Mouse (Mus musculus) intestine, embryonic 14.5 days (tissue): ENCODE data around the gene Foxm1. TPM values are rescaled to one million over a fixed set of nuclear protein-coding genes. Genes with fewer than 3 reads are reported as not detected.
"Not testable (repeated sequence)": the region's sequence is repeated elsewhere in the genome, so short reads cannot be mapped to it uniquely, and the experiment has no call there.

Experiments
- ATAC-seq: fragments of 200-750 bp; cut with Nextera tagmentation; replicated peaks from 2 replicates; pipeline ENCODE4 v1.8.0; 2017; ENCODE audit warnings: low read depth, moderate number of reproducible peaks, moderate TSS enrichment, moderate library complexity; ENCODE audit not compliant: low FRiP score, low TSS enrichment
- DNase-seq: peaks from one replicate; pipeline ENCODE4 v3.0.0-alpha.2; 2018; ENCODE audit warnings: low spot score
- H3K27ac ChIP-seq: fragments of 300-500 bp; sonication (generic); 2 replicates; pipeline ENCODE4 v1.5.1; 2014; ENCODE audit warnings: low read depth, mild to moderate bottlenecking, control low read depth
- H3K27me3 ChIP-seq: fragments of 300-500 bp; sonication (generic); replicated peaks from 2 replicates; pipeline ENCODE4 v1.6.1; 2014; ENCODE audit warnings: low read length, control low read depth; ENCODE audit not compliant: control insufficient read depth, insufficient read depth
- H3K36me3 ChIP-seq: fragments of 300-500 bp; sonication (generic); 2 replicates; pipeline ENCODE4 v1.6.1; 2014; ENCODE audit warnings: low read length, control low read depth; ENCODE audit not compliant: control insufficient read depth, insufficient read depth
- H3K4me1 ChIP-seq: fragments of 300-500 bp; sonication (generic); replicated peaks from 2 replicates; pipeline ENCODE4 v1.6.1; 2014; ENCODE audit warnings: low read length, control low read depth, mixed read lengths; ENCODE audit not compliant: control insufficient read depth, insufficient read depth
- H3K4me2 ChIP-seq: fragments of 300-500 bp; sonication (generic); 2 replicates; pipeline ENCODE4 v1.6.1; 2014; ENCODE audit warnings: low read length
- H3K4me3 ChIP-seq: fragments of 300-500 bp; sonication (generic); 2 replicates; pipeline ENCODE4 v1.5.1; 2014; ENCODE audit warnings: low read depth, low read length, control low read depth, mixed read lengths
- H3K9ac ChIP-seq: fragments of 300-500 bp; sonication (generic); 2 replicates; pipeline ENCODE4 v1.6.1; 2014; ENCODE audit warnings: mild to moderate bottlenecking, low read length
- H3K9me3 ChIP-seq: fragments of 300-500 bp; sonication (generic); 2 replicates; pipeline ENCODE4 v1.6.1; 2016; ENCODE audit warnings: low read length, control low read depth; ENCODE audit not compliant: control insufficient read depth
- WGBS: fragments of 180-500 bp; shearing (Covaris S2); extraction: QIAGEN DNeasy Blood & Tissue Kit; methylation state at CpG from one replicate; pipeline ENCODE4 v1.1.7; 2014; 5-methylcytosine and 5-hydroxymethylcytosine counted together
- polyA plus RNA-seq: library from polyadenylated mRNA; unstranded; fragments of >200 nt; fragmentation: Nextera tagmentation; extraction: Ambion mirVana; gene quantifications from 2 replicates; pipeline ENCODE4 v1.2.1, GENCODE M21; 2014

Gene Foxm1
- polyA plus RNA-seq, 1 experiment from 2014 or later, result 37.2 TPM

DNA sequence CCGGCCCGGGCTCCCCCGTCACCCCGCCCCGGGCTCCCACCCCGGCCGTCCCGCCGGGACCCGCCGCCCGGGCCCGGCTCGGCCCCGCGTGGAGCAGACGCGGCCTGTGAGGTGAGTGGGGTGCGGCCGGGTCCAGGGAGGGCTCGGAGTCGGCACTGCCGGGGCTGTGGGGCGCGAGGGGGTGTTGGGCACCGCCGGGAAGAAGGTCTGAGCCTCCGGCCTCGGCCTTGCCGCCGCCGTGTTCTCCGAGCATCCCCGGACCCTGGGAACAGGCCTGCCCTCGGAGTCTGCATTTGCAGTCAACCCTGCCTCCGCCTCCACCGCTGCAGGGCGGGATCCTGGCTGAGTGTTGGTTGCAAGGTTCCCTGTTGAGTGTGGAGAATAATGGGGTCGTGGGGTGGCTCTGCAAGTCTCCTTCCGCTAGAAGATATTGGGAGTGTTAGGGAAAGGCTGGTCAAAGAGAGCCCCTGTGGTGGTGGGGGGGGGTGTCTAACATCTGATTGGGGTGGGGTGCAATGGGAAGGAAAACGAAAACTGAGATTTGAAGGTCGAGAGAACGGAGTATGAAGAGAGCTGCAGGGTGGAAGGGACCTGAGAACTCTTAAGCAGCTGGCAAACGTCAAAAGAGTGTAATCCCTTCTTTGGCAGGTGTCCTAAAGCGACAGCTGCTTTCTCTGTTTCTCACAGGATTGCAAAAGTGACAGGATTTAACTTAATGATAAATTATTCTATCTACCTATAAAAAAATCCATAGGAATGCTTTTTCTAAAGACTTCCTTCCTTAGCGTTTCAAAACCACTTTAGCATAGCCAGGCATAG, 449 bp downstream of the Foxm1 start:
- H3K4me2 ChIP-seq, result peak overlapping the region; percentile 79
- DNase-seq (peak; percentile 83), ATAC-seq (no peak; the same call in 1 of the 2 replicates)
- 1% methylated on average over 45 of the region's 46 CpGs for WGBS
- no peaks in the 10 kb centered on the region for H3K27me3 ChIP-seq
- H3K36me3 ChIP-seq, result peaks cover 35% of the 10 kb centered on the region
- H3K9me3 ChIP-seq, result no peaks in the 10 kb centered on the region
- peak overlapping the region; percentile 67 for H3K4me3 ChIP-seq
- peaks cover 17% of the 10 kb centered on the region for H3K4me1 ChIP-seq
- peak overlapping the region; percentile 95 for H3K27ac ChIP-seq
- H3K9ac ChIP-seq, result peak overlapping the region; percentile 92

DNA sequence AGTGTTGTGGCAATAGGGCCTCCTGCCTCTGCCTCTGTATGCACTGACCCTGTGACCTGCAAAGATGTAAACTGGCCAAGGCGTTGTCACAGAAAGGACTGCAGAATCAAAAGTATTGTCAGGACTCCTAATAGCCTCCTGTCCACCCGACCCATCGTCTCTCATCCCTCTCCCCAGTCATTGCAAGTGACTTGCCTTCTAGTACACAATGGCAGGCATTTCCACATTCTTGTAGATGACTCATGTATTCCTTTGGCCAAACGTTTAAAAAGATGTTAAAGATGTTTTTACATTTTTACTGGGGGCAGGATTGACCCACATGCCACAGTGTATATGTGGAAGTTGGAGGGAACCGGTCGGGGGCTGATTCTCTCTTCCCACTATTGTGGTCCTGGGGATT, 2.0 kb downstream of the Foxm1 start:
- 69% methylated on average over 6 of the region's 6 CpGs for WGBS
- H3K36me3 ChIP-seq, result peaks cover 40% of the 10 kb centered on the region
- no peaks in the 10 kb centered on the region for H3K27me3 ChIP-seq
- no peak overlapping the region for H3K9ac ChIP-seq
- DNase-seq, result no peak
- H3K4me3 ChIP-seq, result no peak overlapping the region
- no peak overlapping the region for H3K4me2 ChIP-seq
- no peak for ATAC-seq
- H3K4me1 ChIP-seq, result peaks cover 17% of the 10 kb centered on the region
- no peaks in the 10 kb centered on the region for H3K9me3 ChIP-seq
- no peak overlapping the region for H3K27ac ChIP-seq

GRCm38 (mm10) chr6:128366466-128366865, 3.7 kb downstream of the Foxm1 start:
- no peak for ATAC-seq
- H3K4me1 ChIP-seq, result peaks cover 8% of the 10 kb centered on the region
- H3K9ac ChIP-seq, result no peak overlapping the region
- H3K9me3 ChIP-seq, result no peaks in the 10 kb centered on the region
- no peak overlapping the region for H3K4me3 ChIP-seq
- H3K4me2 ChIP-seq, result no peak overlapping the region
- WGBS, result 89% methylated on average over 5 of the region's 5 CpGs
- no peak for DNase-seq
- H3K27me3 ChIP-seq, result no peaks in the 10 kb centered on the region
- no peak overlapping the region for H3K27ac ChIP-seq
- H3K36me3 ChIP-seq, result peaks cover 58% of the 10 kb centered on the region

- no peaks in the 10 kb centered on the region for H3K9me3 ChIP-seq
- no peaks in the 10 kb centered on the region for H3K4me1 ChIP-seq
- H3K27ac ChIP-seq, result no peak overlapping the region
- 94% methylated on average over 5 of the region's 5 CpGs for WGBS
- ATAC-seq (no peak), DNase-seq (no peak)
- H3K4me2 ChIP-seq, result no peak overlapping the region
- no peak overlapping the region for H3K4me3 ChIP-seq
- H3K9ac ChIP-seq, result no peak overlapping the region
- H3K27me3 ChIP-seq, result no peaks in the 10 kb centered on the region
- H3K36me3 ChIP-seq, result peaks cover 94% of the 10 kb centered on the region
Measured at GRCm38 (mm10) chr6:128370040-128370439, 7.3 kb downstream of the Foxm1 start.

DNA sequence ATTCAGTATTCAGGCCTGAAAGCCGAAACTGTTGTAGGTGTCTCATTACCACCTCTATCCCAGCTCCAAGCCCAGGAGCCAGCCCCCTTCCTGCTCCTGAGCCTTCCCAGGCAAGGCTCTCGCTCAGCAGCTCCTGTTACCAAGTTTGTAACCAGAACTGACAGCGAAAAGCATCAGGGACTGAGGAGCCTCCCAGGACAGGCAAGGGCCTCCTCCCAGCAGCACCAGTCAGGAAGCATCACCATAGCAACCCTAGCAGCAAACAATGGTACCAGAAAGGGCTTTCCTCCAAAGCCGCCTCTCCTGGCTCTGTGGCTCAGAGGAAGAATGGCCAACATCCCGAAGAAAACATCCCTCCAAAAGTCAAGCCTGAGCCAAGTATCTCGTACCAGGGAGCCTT, 12.4 kb downstream of the Foxm1 start, which contains the start of the genes Tex52 and Gm44596:
Gene Tex52 (plus strand): TSS at position 265 of the 400 bp plus-strand sequence.
Gene Gm44596 (plus strand): TSS at position 312 of the 400 bp plus-strand sequence.
- peaks cover 61% of the 10 kb centered on the region for H3K36me3 ChIP-seq
- DNase-seq (no peak), ATAC-seq (no peak)
- H3K9ac ChIP-seq, result no peak within 1 kb of the TSS
- no peak within 1 kb of the TSS for H3K4me2 ChIP-seq
- no peaks in the 10 kb centered on the region for H3K27me3 ChIP-seq
- H3K4me1 ChIP-seq, result no peaks in the 10 kb centered on the region
- 57% methylated on average over 6 of the region's 6 CpGs for WGBS
- H3K27ac ChIP-seq, result no peak within 1 kb of the TSS
- H3K9me3 ChIP-seq, result no peaks in the 10 kb centered on the region
- no peak within 1 kb of the TSS for H3K4me3 ChIP-seq

DNA sequence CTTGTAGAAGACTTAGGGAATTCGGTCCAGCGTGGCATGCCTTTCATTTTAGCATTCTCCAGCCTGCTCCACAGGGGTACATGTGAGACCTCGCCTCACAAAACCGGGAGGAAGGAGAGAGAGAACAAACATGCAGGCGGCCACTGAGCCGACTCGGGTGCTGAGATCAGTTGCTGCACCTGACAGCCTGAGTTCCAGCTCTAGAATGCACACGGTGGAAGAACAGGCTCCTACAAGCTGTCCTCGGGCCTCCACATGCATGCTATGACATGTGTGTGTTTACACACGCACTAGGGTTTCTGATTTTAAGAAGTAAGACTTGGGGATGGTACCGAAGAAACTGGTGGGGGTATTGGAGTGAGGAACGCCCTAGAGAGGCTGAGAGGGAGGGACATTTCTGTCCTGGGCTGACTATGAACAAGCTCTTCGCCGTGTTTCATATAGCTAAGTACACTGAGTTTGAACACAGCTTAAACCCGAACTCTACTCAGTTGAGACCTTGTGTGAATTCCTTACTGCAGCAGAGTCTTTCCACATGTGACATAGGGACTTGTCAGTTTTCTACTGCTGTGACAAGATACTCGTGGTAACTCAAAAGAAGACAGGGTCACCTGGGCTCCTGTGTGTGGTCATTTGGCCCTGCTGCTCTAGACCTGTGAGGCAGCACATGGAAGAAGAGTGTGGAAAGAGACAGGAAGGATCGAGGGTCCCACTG, 13.8 kb downstream of the Foxm1 start:
- peaks cover 47% of the 10 kb centered on the region for H3K36me3 ChIP-seq
- no peak for DNase-seq
- WGBS, result 91% methylated on average over 17 of the region's 17 CpGs

GRCm38 (mm10) chr6:128379636-128380035, 16.9 kb downstream of the Foxm1 start:
- DNase-seq, result no peak
- 80% methylated on average over 16 of the region's 16 CpGs for WGBS
- Histone ChIP-seq H3K9me3 (no peaks in the 10 kb centered on the region), H3K36me3 (peaks cover 16% of the 10 kb centered on the region), H3K4me1 (no peaks in the 10 kb centered on the region), H3K27me3 (no peaks in the 10 kb centered on the region), H3K4me2 (no peak overlapping the region), H3K9ac (no peak overlapping the region), H3K4me3 (no peak overlapping the region), H3K27ac (no peak overlapping the region)
- ATAC-seq, result no peak

More for the DNA sequence above, 13.8 kb downstream of the Foxm1 start:
- ATAC-seq, result no peak
- Histone ChIP-seq H3K9me3 (no peaks in the 10 kb centered on the region), H3K27me3 (no peaks in the 10 kb centered on the region), H3K9ac (no peak overlapping the region), H3K4me3 (no peak overlapping the region), H3K4me2 (no peak overlapping the region), H3K27ac (no peak overlapping the region), H3K4me1 (no peaks in the 10 kb centered on the region)

- not testable (repeated sequence) for H3K4me2 ChIP-seq, H3K27me3 ChIP-seq, H3K9ac ChIP-seq, H3K4me3 ChIP-seq, ATAC-seq, H3K27ac ChIP-seq, H3K9me3 ChIP-seq, H3K4me1 ChIP-seq, DNase-seq, H3K36me3 ChIP-seq
- WGBS, result 74% methylated on average over 1 of the region's 1 CpGs
Measured at GRCm38 (mm10) chr6:128380594-128381167, 17.9 kb downstream of the Foxm1 start.
